Mouse (Mus musculus) olfactory bulb, adult 2 months (tissue): ENCODE measurements around the gene Fut8.

ENCODE experiments used
- CTCF ChIP-seq: fragments of 200-500 bp; IDR thresholded peaks from 2 replicates; pipeline ENCODE4 v1.5.1; 2012; ENCODE audit warnings: low read depth, mild to moderate bottlenecking, low read length, moderate library complexity; ENCODE audit not compliant: insufficient read depth
- POLR2A ChIP-seq: fragments of 200-500 bp; IDR thresholded peaks from 2 replicates; pipeline ENCODE4 v1.6.1; 2012; ENCODE audit warnings: mild to moderate bottlenecking, low read depth, low read length, moderate library complexity; ENCODE audit not compliant: insufficient read depth

- no peak for TF ChIP-seq CTCF
- no peak for TF ChIP-seq POLR2A
These were observed 31.1 kb upstream of the Fut8 start for GRCm38 (mm10) chr12:77206852-77207251.
